Mouse (Mus musculus) MEL (cell line): ENCODE measurements at regions not wholly inside any gene's neighbourhood (a gene's known extent, or its start where the extent isn't known, plus 50 kb on each side); places are given as distances from the start of the nearest gene placed in this dataset.

Experiments
- DNase-seq: peaks from one replicate; pipeline ENCODE4 v3.0.0; 2011; ENCODE audit warnings: low read depth, low spot score
- H3K27ac ChIP-seq: 2 replicates; pipeline ENCODE4 v1.5.1; 2012; ENCODE audit warnings: low read depth, mild to moderate bottlenecking, control low read depth, low read length, moderate library complexity; ENCODE audit not compliant: control insufficient read depth
- H3K27me3 ChIP-seq, 2 experiments: fragments of 150-350 bp in 1 of 2; sonication (generic) in 1 of 2; 2 replicates each; pipeline ENCODE4 v1.6.1; 2012; ENCODE audit warnings: low read length in 2 of 2, mild to moderate bottlenecking in 2 of 2, improper control_type of control experiment in 1 of 2, moderate library complexity in 1 of 2; ENCODE audit not compliant: insufficient read depth in 2 of 2, control insufficient read depth in 1 of 2
- H3K36me3 ChIP-seq, 2 experiments: 2 replicates each; pipeline ENCODE4 v1.6.1; 2012 to 2014; ENCODE audit warnings: low read length in 2 of 2, improper control_type of control experiment in 1 of 2, inconsistent platforms in 1 of 2, mild to moderate bottlenecking in 1 of 2; ENCODE audit not compliant: insufficient read depth in 2 of 2, control insufficient read depth in 1 of 2
- H3K4me1 ChIP-seq, 2 experiments: fragments of 150-350 bp in 1 of 2; sonication (generic) in 1 of 2; 2 replicates each; pipeline ENCODE4 v1.6.1; 2012; ENCODE audit warnings: low read length in 2 of 2, improper control_type of control experiment in 1 of 2, mild to moderate bottlenecking in 1 of 2; ENCODE audit not compliant: insufficient read depth in 2 of 2, control insufficient read depth in 1 of 2
- H3K4me3 ChIP-seq, 2 experiments: fragments of 150-350 bp in 1 of 2; sonication (generic) in 1 of 2; 2 replicates each; pipeline ENCODE4 v1.5.1; 2012; ENCODE audit warnings: low read depth in 2 of 2, low read length in 2 of 2, mild to moderate bottlenecking in 2 of 2, moderate library complexity in 2 of 2, control low read depth in 1 of 2, improper control_type of control experiment in 1 of 2; ENCODE audit not compliant: control insufficient read depth in 1 of 2, insufficient read depth in 1 of 2
- H3K79me2 ChIP-seq: 2 replicates; pipeline ENCODE4 v1.6.1; 2012; ENCODE audit warnings: mild to moderate bottlenecking, low read length, moderate library complexity; ENCODE audit not compliant: control insufficient read depth, poor library complexity, insufficient read depth
- H3K9ac ChIP-seq: 2 replicates; pipeline ENCODE4 v1.6.1; 2012; ENCODE audit warnings: low read depth, mild to moderate bottlenecking, control low read depth, low read length, moderate library complexity; ENCODE audit not compliant: control insufficient read depth, poor library complexity, severe bottlenecking
- H3K9me3 ChIP-seq: fragments of 150-350 bp; sonication (generic); replicated peaks from 2 replicates; pipeline ENCODE4 v1.6.1; 2012; ENCODE audit warnings: mild to moderate bottlenecking, low read length, improper control_type of control experiment, moderate library complexity; ENCODE audit not compliant: insufficient read depth
- CHD2 ChIP-seq: IDR thresholded peaks from 2 replicates; pipeline ENCODE4 v1.6.1; 2011; ENCODE audit warnings: low read length, improper control_type of control experiment
- CTCF ChIP-seq, 3 experiments: IDR thresholded peaks in 2 of 3; conservative IDR thresholded peaks in 1 of 3; 2 replicates each; pipeline ENCODE4 v1.5.1; 2011 to 2012; ENCODE audit warnings: low read length in 3 of 3, low read depth in 2 of 3, mild to moderate bottlenecking in 2 of 3, improper control_type of control experiment in 1 of 3, inconsistent platforms in 1 of 3, mixed read lengths in 1 of 3, moderate library complexity in 1 of 3; ENCODE audit not compliant: control insufficient read depth in 1 of 3, insufficient read depth in 1 of 3, poor library complexity in 1 of 3, severe bottlenecking in 1 of 3
- ELF1 ChIP-seq: IDR thresholded peaks from 2 replicates; pipeline ENCODE4 v1.6.1; 2014; ENCODE audit warnings: low read depth, mild to moderate bottlenecking, inconsistent platforms, low read length, improper control_type of control experiment, moderate library complexity
- EP300 ChIP-seq, 2 experiments: IDR thresholded peaks; 2 replicates each; pipeline ENCODE4 v1.6.1; 2011; ENCODE audit warnings: improper control_type of control experiment in 2 of 2, low read length in 2 of 2, low read depth in 1 of 2, mild to moderate bottlenecking in 1 of 2
- ETS1 ChIP-seq: IDR thresholded peaks from 2 replicates; pipeline ENCODE4 v1.6.1; 2012; ENCODE audit warnings: low read depth, mild to moderate bottlenecking, inconsistent platforms, low read length, improper control_type of control experiment, moderate library complexity
- GABPA ChIP-seq: IDR thresholded peaks from 2 replicates; pipeline ENCODE4 v1.6.1; 2012; ENCODE audit warnings: low read depth, mild to moderate bottlenecking, inconsistent platforms, low read length, improper control_type of control experiment, moderate library complexity
- HCFC1 ChIP-seq: IDR thresholded peaks from 2 replicates; pipeline ENCODE4 v1.6.1; 2012; ENCODE audit warnings: low read depth, mild to moderate bottlenecking, inconsistent platforms, low read length, improper control_type of control experiment, moderate library complexity
- JUND ChIP-seq: IDR thresholded peaks from 2 replicates; pipeline ENCODE4 v1.6.1; 2011; ENCODE audit warnings: low read depth, mild to moderate bottlenecking, improper control_type of control experiment, low read length
- MXI1 ChIP-seq: IDR thresholded peaks from 2 replicates; pipeline ENCODE4 v1.6.1; 2011; ENCODE audit warnings: mild to moderate bottlenecking, low read depth, low read length, improper control_type of control experiment
- MYC ChIP-seq: IDR thresholded peaks from 2 replicates; pipeline ENCODE4 v1.6.1; 2011; ENCODE audit warnings: low read depth, mild to moderate bottlenecking, low read length, improper control_type of control experiment, moderate library complexity
- POLR2AphosphoS2 ChIP-seq: IDR thresholded peaks from 2 replicates; pipeline ENCODE4 v1.6.1; 2011; ENCODE audit warnings: low read length, improper control_type of control experiment
- SMC3 ChIP-seq: IDR thresholded peaks from 2 replicates; pipeline ENCODE4 v1.6.1; 2011; ENCODE audit warnings: low read depth, low read length, improper control_type of control experiment
- TBP ChIP-seq: IDR thresholded peaks from 2 replicates; pipeline ENCODE4 v1.8.0; 2011; ENCODE audit warnings: low read depth, low read length, improper control_type of control experiment
- USF2 ChIP-seq, 2 experiments: IDR thresholded peaks; 2 replicates each; pipeline ENCODE4 v1.6.1; 2011 to 2012; ENCODE audit warnings: improper control_type of control experiment in 2 of 2, low read length in 2 of 2, borderline replicate concordance in 1 of 2, inconsistent platforms in 1 of 2, low read depth in 1 of 2, mild to moderate bottlenecking in 1 of 2; ENCODE audit not compliant: insufficient read depth in 1 of 2
- ZC3H11A ChIP-seq: IDR thresholded peaks from 2 replicates; pipeline ENCODE4 v1.6.1; 2012; ENCODE audit warnings: low read depth, mild to moderate bottlenecking, inconsistent platforms, low read length, improper control_type of control experiment

DNA sequence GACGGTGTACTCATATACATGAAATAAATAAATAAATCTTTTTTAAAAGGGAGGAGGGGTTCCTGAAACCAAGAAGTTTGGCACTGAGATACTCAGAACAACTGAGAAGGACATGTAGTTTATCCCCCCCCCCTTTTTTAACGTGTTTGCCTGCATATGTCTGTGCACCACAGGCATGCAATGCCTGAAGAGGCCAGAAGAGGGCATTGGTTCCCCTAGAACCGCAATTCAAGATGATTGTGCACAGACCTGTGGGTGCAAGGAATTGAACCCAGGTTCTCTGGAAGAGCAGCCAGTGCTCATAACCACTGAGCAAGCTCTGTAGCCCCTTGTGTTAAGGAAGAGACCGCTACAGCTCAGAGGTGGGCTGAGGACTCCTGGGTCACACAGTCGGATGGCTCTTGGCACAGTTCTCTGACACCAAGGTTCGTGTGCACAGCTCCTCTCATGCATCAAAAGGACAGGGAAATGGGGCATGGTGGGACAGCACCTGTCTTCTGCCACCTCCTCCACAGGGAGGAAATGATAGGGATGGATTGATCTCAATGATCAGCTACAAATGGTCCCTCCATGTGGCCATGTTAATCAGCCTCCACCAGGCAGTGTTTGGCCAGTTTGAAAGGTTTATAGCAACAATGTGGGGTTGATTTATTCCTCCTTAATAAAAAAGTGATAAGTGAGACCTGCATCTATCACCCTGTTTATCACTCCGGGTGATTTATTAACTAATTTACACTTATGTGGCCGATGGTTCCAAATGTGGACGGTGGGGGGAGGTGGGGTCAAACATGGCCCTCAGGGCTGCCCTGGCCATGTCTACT, 58.5 kb upstream of the Top1 start:
- Histone ChIP-seq H3K79me2 (no peaks in the 10 kb centered on the region), H3K9me3 (no peaks in the 10 kb centered on the region), H3K4me3 (no peak overlapping the region), H3K4me1 (no peaks in the 10 kb centered on the region), H3K27ac (no peak overlapping the region), H3K27me3 (no peaks in the 10 kb centered on the region), H3K36me3 (no peaks in the 10 kb centered on the region), H3K9ac (no peak overlapping the region)
- TF ChIP-seq TBP (no peak), ZC3H11A (no peak), JUND (no peak), HCFC1 (no peak), MYC (no peak), SMC3 (0 out of 2 replicates have a peak, but pooled peaks have one; percentile 6), MXI1 (no peak), USF2 (IDR thresholded peaks at IDR 0.05; ENCODE audit: borderline replicate concordance in 1 of 2, insufficient read depth in 1 of 2, low read depth in 1 of 2, low read length in 2 of 2) (no peak), CTCF (IDR thresholded peaks at IDR 0.05 in 2 of 3, conservative IDR thresholded peaks at IDR 0.05 in 1 of 3; ENCODE audit: control insufficient read depth in 1 of 3, insufficient read depth in 1 of 3, low read depth in 2 of 3, low read length in 3 of 3, poor library complexity in 1 of 3, severe bottlenecking in 1 of 3) (peak; percentile 32 to 51 (median 38)), CHD2 (no peak), EP300 (IDR thresholded peaks at IDR 0.05; ENCODE audit: low read depth in 1 of 2, low read length in 2 of 2) (no peak)
- DNase-seq = no peak

DNA sequence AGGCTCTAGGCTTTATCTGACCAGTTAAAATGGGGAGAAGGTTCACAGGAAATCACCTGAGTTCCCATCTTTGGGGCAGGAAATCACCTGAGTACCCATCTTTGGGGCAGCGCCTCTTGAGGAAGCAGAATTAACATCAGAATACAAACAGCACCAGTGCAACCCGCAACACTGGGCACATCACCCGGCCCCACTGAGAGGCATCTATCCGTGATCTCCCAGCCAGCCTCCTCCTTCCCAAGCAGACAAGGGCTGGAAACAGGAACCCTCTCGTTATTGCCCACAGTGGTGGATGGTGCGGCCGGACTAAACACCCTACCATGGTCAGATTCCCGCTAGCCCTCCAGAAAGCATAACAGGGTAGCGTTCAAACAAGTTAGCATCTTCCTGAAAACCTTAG, 57.3 kb upstream of the Top1 start:
- no peaks in the 10 kb centered on the region for H3K79me2 ChIP-seq
- TF ChIP-seq MYC = no peak
- no peak for TF ChIP-seq GABPA
- TF ChIP-seq ETS1 = no peak
- no peak for TF ChIP-seq ELF1
- TF ChIP-seq EP300 (IDR thresholded peaks at IDR 0.05; ENCODE audit: low read depth in 1 of 2, low read length in 2 of 2) = no peak
- no peak for TF ChIP-seq POLR2AphosphoS2
- TF ChIP-seq, all 39 proteins: peak for 0

More for the DNA sequence above, 57.3 kb upstream of the Top1 start:
- no peak overlapping the region for H3K9ac ChIP-seq
- H3K27ac ChIP-seq = no peak overlapping the region
- H3K27me3 ChIP-seq = no peaks in the 10 kb centered on the region
- no peak for DNase-seq
- H3K4me3 ChIP-seq = no peak overlapping the region
- H3K4me1 ChIP-seq = no peaks in the 10 kb centered on the region
- no peaks in the 10 kb centered on the region for H3K9me3 ChIP-seq
- no peaks in the 10 kb centered on the region for H3K36me3 ChIP-seq
